Mouse (Mus musculus): ENCODE data around the gene Rdh7. TPM values are rescaled to one million over a fixed set of nuclear protein-coding genes. Genes with fewer than 3 reads are reported as not detected.
"Not testable (repeated sequence)": the region's sequence is repeated elsewhere in the genome, so short reads cannot be mapped to it uniquely, and the experiment has no call there.

The Rdh7 gene
- polyA plus RNA-seq, 1 experiment from 2014 or later: not detected

GRCm38 (mm10) chr10:127837793-127838192 is 50.8 kb downstream of the Rdh7 start:
- not testable (repeated sequence) for H3K4me2 ChIP-seq (ENCODE audit: low read length); H3K4me3 ChIP-seq (replicated peaks; ENCODE audit: low read length); H3K9me3 ChIP-seq (ENCODE audit: control insufficient read depth, low read length); ATAC-seq; H3K9ac ChIP-seq (replicated peaks; ENCODE audit: low read depth, low read length); H3K27ac ChIP-seq (ENCODE audit: low read length); H3K4me1 ChIP-seq (replicated peaks; ENCODE audit: control insufficient read depth, insufficient read depth, low read length); H3K27me3 ChIP-seq (replicated peaks; ENCODE audit: control insufficient read depth, insufficient read depth, low read length); H3K36me3 ChIP-seq (ENCODE audit: control insufficient read depth, insufficient read depth)
- 94% methylated on average over 5 of the region's 5 CpGs for WGBS

DNA sequence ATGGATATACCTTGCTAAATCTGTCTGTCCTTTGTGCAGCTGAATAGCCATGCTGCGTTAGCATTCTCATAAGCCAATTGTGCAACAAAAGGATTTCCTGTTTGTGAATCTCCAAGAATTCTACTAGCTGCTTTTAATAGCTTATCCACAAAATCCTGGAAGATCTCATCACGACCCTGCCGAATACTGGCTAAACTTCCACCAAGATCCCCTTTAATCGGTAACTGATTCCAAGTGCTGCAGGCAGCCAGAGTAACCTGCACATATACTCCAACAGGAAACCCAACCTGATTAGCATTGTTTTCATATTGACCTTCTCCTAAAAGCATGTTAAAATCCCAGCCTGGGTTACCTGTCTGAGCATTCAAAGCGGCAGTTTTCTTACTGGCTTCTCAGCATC is 53.3 kb downstream of the Rdh7 start:
- 86% methylated on average over 5 of the region's 5 CpGs for WGBS
- no peaks in the 10 kb centered on the region for H3K36me3 ChIP-seq (ENCODE audit: control insufficient read depth, insufficient read depth)
- H3K9me3 ChIP-seq (ENCODE audit: control insufficient read depth, low read length): no peaks in the 10 kb centered on the region
- no peak overlapping the region for H3K4me2 ChIP-seq (ENCODE audit: low read length)
- no peak overlapping the region for H3K4me3 ChIP-seq (replicated peaks; ENCODE audit: low read length)
- no peak overlapping the region for H3K9ac ChIP-seq (replicated peaks; ENCODE audit: low read depth, low read length)
- no peak overlapping the region for H3K27ac ChIP-seq (ENCODE audit: low read length)
- no peaks in the 10 kb centered on the region for H3K27me3 ChIP-seq (replicated peaks; ENCODE audit: control insufficient read depth, insufficient read depth, low read length)
- no peak for ATAC-seq
- no peaks in the 10 kb centered on the region for H3K4me1 ChIP-seq (replicated peaks; ENCODE audit: control insufficient read depth, insufficient read depth, low read length)

DNA sequence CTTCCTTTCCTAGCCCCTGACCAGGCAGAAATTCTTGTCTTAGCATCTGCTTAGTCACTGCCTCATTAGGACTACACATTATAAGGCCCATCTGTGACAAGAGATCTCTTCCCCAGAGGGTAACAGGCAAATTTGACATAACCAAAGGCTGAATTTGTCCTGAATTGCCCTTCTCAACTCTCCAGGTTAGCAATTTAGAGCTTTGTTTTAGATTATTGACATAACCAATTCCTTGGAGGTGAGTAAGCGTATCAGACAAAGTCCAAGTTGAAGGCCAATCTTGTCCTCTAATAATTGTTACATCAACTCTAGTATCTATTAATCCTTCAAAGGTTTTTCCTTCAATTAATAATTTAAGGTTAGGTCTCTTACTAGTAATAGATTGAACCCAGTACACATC is 54.4 kb downstream of the Rdh7 start:
- not testable (repeated sequence) for H3K36me3 ChIP-seq (ENCODE audit: control insufficient read depth, insufficient read depth); ATAC-seq; H3K27ac ChIP-seq (ENCODE audit: low read length); H3K27me3 ChIP-seq (replicated peaks; ENCODE audit: control insufficient read depth, insufficient read depth, low read length); H3K4me2 ChIP-seq (ENCODE audit: low read length); H3K4me3 ChIP-seq (replicated peaks; ENCODE audit: low read length); H3K9me3 ChIP-seq (ENCODE audit: control insufficient read depth, low read length); H3K9ac ChIP-seq (replicated peaks; ENCODE audit: low read depth, low read length); H3K4me1 ChIP-seq (replicated peaks; ENCODE audit: control insufficient read depth, insufficient read depth, low read length)
- WGBS: 98% methylated on average over 1 of the region's 1 CpGs

Other genes starting within 250 kb of the Rdh7 start
- 4.3 and 5.1 TPM in 2 replicates for gene Stat6, start 245.8 kb downstream of the Rdh7 start, polyA plus RNA-seq (2015; fragmentation: Nextera tagmentation; extraction: Ambion mirVana)
- 5.7 and 7.0 TPM in 2 replicates for gene Nemp1, start 221.9 kb downstream of the Rdh7 start, polyA plus RNA-seq (2015; fragmentation: Nextera tagmentation; extraction: Ambion mirVana)
- gene Nab2, start 220.2 kb downstream of the Rdh7 start, polyA plus RNA-seq (2015; fragmentation: Nextera tagmentation; extraction: Ambion mirVana): 3.9 and 4.5 TPM in 2 replicates
- gene Myo1a, start 183.6 kb downstream of the Rdh7 start, polyA plus RNA-seq (2015; fragmentation: Nextera tagmentation; extraction: Ambion mirVana): 1.1 and 1.3 TPM in 2 replicates
- 6.2 and 7.6 TPM in 2 replicates for gene Tac2, start 164.3 kb downstream of the Rdh7 start, polyA plus RNA-seq (2015; fragmentation: Nextera tagmentation; extraction: Ambion mirVana)
- gene Zbtb39, start 149.3 kb downstream of the Rdh7 start, polyA plus RNA-seq (2015; fragmentation: Nextera tagmentation; extraction: Ambion mirVana): 3.4 and 3.5 TPM in 2 replicates
- 0.87 and 0.99 TPM in 2 replicates for gene Gpr182, start 137.1 kb downstream of the Rdh7 start, polyA plus RNA-seq (2015; fragmentation: Nextera tagmentation; extraction: Ambion mirVana)
- not detected in 2 replicates for gene Rdh1, start 129.1 kb downstream of the Rdh7 start, polyA plus RNA-seq (2015; fragmentation: Nextera tagmentation; extraction: Ambion mirVana)
- not detected in 2 replicates for gene Rdh16f1, start 129.0 kb downstream of the Rdh7 start, polyA plus RNA-seq (2015; fragmentation: Nextera tagmentation; extraction: Ambion mirVana)
- gene Rdh9, start 112.4 kb downstream of the Rdh7 start, polyA plus RNA-seq (2015; fragmentation: Nextera tagmentation; extraction: Ambion mirVana): 0.32 and 0.35 TPM in 2 replicates
- gene Rdh16, start 87.7 kb downstream of the Rdh7 start, polyA plus RNA-seq (2015; fragmentation: Nextera tagmentation; extraction: Ambion mirVana): not detected in 2 replicates
- not detected in 2 replicates for gene Rdh19, start 38.9 kb downstream of the Rdh7 start, polyA plus RNA-seq (2015; fragmentation: Nextera tagmentation; extraction: Ambion mirVana)
- not detected in 2 replicates for gene Rdh16f2, start 22.3 kb downstream of the Rdh7 start, polyA plus RNA-seq (2015; fragmentation: Nextera tagmentation; extraction: Ambion mirVana)
- not detected in 2 replicates for gene Sdr9c7, start 9.7 kb upstream of the Rdh7 start, polyA plus RNA-seq (2015; fragmentation: Nextera tagmentation; extraction: Ambion mirVana)
- gene Hsd17b6, start 118.8 kb upstream of the Rdh7 start, polyA plus RNA-seq (2015; fragmentation: Nextera tagmentation; extraction: Ambion mirVana): not detected in 2 replicates
- 57.8 and 59.8 TPM in 2 replicates for gene Prim1, start 126.4 kb upstream of the Rdh7 start, polyA plus RNA-seq (2015; fragmentation: Nextera tagmentation; extraction: Ambion mirVana)
- gene Naca, start 146.8 kb upstream of the Rdh7 start, polyA plus RNA-seq (2015; fragmentation: Nextera tagmentation; extraction: Ambion mirVana): 545 and 574 TPM in 2 replicates
- gene Ptges3, start 170.1 kb upstream of the Rdh7 start, polyA plus RNA-seq (2015; fragmentation: Nextera tagmentation; extraction: Ambion mirVana): 395 and 436 TPM in 2 replicates
- gene Atp5b, start 194.5 kb upstream of the Rdh7 start, polyA plus RNA-seq (2015; fragmentation: Nextera tagmentation; extraction: Ambion mirVana): 2,097 and 2,145 TPM in 2 replicates
- gene Baz2a, start 202.8 kb upstream of the Rdh7 start, polyA plus RNA-seq (2015; fragmentation: Nextera tagmentation; extraction: Ambion mirVana): 8.4 and 10.0 TPM in 2 replicates